Mouse (Mus musculus) megakaryocyte, embryonic 14.5 days (primary cell): ENCODE results near the gene Kcns1.

Experiments
- FLI1 ChIP-seq: IDR thresholded peaks from 2 replicates; pipeline ENCODE4 v1.6.1; 2012; ENCODE audit warnings: low read length, inconsistent platforms, mixed read lengths
- GATA1 ChIP-seq: IDR thresholded peaks from 3 replicates; pipeline ENCODE4 v1.6.1; 2012; ENCODE audit warnings: mixed read lengths, low read length, inconsistent platforms, borderline replicate concordance

DNA sequence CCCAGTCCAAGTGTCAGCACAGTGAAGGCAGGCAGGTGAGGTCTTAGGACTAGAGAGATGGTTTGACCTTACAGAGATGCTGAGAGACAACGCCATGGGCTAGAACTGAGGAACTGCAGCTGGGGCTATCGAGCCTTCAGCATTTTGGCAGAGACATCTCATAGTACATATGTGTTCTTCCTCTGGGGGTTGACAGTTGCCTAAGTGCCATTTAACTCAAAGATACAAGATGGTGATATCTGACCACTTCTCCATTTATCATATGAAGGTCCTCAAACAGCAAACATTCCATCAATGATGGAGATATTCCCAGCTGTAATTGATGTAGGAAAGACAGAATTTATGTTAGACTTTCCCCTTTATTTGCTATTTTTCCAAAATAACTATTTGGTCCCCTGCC is 43.6 kb downstream of the Kcns1 start:
- TF ChIP-seq GATA1 (no peak), FLI1 (no peak)
